Mouse (Mus musculus) adrenal gland, postnatal 14 days (tissue): ENCODE measurements around the gene Gm5936. TPM values are rescaled to one million over a fixed set of nuclear protein-coding genes. Genes with fewer than 3 reads are reported as not detected.
"Not testable (repeated sequence)": the region's sequence is repeated elsewhere in the genome, so short reads cannot be mapped to it uniquely, and the experiment has no call there.

Experiments
- DNase-seq: peaks from one replicate; pipeline ENCODE4 v3.0.0; 2021; ENCODE audit warnings: mixed read lengths
- long read RNA-seq, 2 experiments: library from polyadenylated mRNA; stranded (forward); transcript quantifications; one replicate each; pipeline ENCODE4 v2.0.0; 2021
- total RNA-seq: library from RNA; stranded (reverse); gene quantifications from 2 replicates; pipeline ENCODE4 v1.2.3, GENCODE M21; 2021

Gene Gm5936
- not detected in 2 replicates for total RNA-seq
- long read RNA-seq, experiment 1 = 0 reads
- long read RNA-seq, experiment 2 = 0 reads

- peak; percentile 13 for DNase-seq
Observed at GRCm38 (mm10) chrX:74836842-74837522, at the start of gene Gm5936. Gene Gm5936, plus strand, starts transcription at chrX:74837196.

GRCm38 (mm10) chrX:74856104-74856503 is 19.1 kb downstream of the Gm5936 start:
- DNase-seq = not testable (repeated sequence)

- peak; percentile 6 for DNase-seq
Observed at GRCm38 (mm10) chrX:74880123-74880522, 43.1 kb downstream of the Gm5936 start.

Other genes with a start within 250 kb of the Gm5936 start
- not detected in 2 replicates for gene Olfr1325, start 244.5 kb upstream of the Gm5936 start, total RNA-seq
- gene Gm5640, start 191.6 kb upstream of the Gm5936 start, total RNA-seq = not detected in 2 replicates
- gene Gm6890, start 96.3 kb upstream of the Gm5936 start, total RNA-seq = not detected in 2 replicates
- 2.3 and 3.6 TPM in 2 replicates for gene Gab3, start 248.3 kb downstream of the Gm5936 start, total RNA-seq